Mouse (Mus musculus): ENCODE measurements around the gene Celf6.

DNA sequence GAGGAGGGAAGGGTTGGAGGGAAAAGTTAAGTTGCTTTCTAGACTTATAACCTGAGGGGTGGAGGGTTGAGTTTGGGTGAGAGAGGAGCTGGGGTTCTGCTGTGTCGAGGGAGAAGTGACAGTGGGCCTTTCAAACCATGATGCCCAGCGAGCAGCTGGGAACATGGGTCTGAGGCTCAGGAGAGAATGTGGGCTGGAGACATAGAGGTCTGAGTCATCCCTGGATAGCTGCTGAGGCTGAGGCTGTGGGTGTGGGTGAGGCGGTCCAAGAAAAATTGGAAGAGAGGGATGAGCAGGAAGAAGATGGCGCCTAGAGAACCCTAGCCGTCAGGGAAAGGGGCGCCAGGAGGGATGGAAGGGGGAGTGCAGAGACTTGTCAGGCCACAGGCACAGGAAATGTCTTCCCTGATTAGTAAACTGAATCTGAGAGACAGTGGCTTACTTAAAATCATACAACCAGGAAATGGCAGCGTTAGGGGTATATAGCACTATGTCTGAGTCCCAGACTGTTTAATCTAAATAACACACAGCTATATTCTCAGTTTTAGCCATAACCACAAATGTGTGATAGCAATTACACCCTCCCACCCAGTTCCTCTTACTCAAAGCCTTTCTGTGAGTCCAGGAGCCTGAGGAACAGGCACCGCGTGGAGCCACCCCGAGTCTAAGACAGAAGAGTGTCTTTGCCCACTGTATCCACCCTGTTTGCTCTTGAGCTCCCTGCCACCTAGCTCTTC is 12.2 kb downstream of the Celf6 start:
- TF ChIP-seq ZNF384 (IDR thresholded peaks at IDR 0.05; ENCODE audit: low read depth, low read length), result no peak
- TF ChIP-seq HCFC1 (IDR thresholded peaks at IDR 0.05; ENCODE audit: borderline replicate concordance, insufficient read depth, low read length), result no peak

Data from ES-E14 (cell line).